Mouse (Mus musculus) forebrain, embryonic 10.5 days (tissue): ENCODE results near the gene Slc9a3r1. TPM values are rescaled to one million over a fixed set of nuclear protein-coding genes. Genes with fewer than 3 reads are reported as not detected.

Experiments
- DNase-seq: peaks from one replicate; pipeline ENCODE4 v3.0.0-alpha.2; 2017; ENCODE audit warnings: low spot score; ENCODE audit errors: extremely low spot score
- H3K27ac ChIP-seq: fragments of 300-500 bp; sonication (generic); 2 replicates; pipeline ENCODE4 v1.5.1; 2016; ENCODE audit warnings: mild to moderate bottlenecking
- H3K27me3 ChIP-seq: fragments of 300-500 bp; sonication (generic); 2 replicates; pipeline ENCODE4 v1.6.1; 2016; ENCODE audit warnings: mild to moderate bottlenecking; ENCODE audit not compliant: poor library complexity, severe bottlenecking
- H3K36me3 ChIP-seq: fragments of 300-500 bp; sonication (generic); replicated peaks from 2 replicates; pipeline ENCODE4 v1.6.1; 2016; ENCODE audit warnings: mild to moderate bottlenecking, moderate library complexity
- H3K4me1 ChIP-seq: fragments of 300-500 bp; sonication (generic); 2 replicates; pipeline ENCODE4 v1.6.1; 2016
- H3K4me3 ChIP-seq: fragments of 300-500 bp; sonication (generic); 2 replicates; pipeline ENCODE4 v1.5.1; 2016; ENCODE audit warnings: mild to moderate bottlenecking, moderate library complexity
- H3K9me3 ChIP-seq: fragments of 300-500 bp; sonication (generic); 2 replicates; pipeline ENCODE4 v1.6.1; 2016; ENCODE audit warnings: mild to moderate bottlenecking, moderate library complexity
- WGBS: fragments of 180-500 bp; shearing (Covaris S2); methylation state at CpG from one replicate; pipeline ENCODE4 v1.1.7; 2016; 5-methylcytosine and 5-hydroxymethylcytosine counted together
- polyA plus RNA-seq: library from polyadenylated mRNA; unstranded; fragments of >200 nt; fragmentation: Nextera tagmentation; extraction: Ambion mirVana; gene quantifications from 2 replicates; pipeline ENCODE4 v1.2.1, GENCODE M21; 2016

The Slc9a3r1 gene
- polyA plus RNA-seq, 1 experiment from 2014 or later: 38.1 TPM

DNA sequence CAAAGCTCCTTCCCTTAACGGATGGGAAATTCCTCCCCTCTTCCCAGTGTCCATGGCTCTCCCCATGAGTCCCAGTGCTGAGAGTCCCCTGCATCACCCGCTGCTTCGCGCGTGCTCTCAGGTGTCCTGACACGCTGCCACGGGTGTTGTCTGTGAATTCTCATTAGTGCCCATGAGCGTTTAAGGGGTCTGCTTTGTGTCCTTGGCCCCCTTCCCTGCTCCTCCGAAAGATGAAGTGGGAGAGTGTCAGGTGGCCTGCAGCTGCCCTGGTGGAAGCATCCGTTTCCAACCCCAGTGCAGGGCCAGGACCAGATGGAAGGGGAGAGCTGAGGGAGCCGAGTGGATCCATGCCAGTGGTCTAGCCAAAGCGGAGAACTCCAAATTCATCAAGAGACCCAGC, 45.0 kb downstream of the Slc9a3r1 start:
- Histone ChIP-seq H3K9me3 (no peaks in the 10 kb centered on the region), H3K4me3 (no peak overlapping the region), H3K27me3 (no peaks in the 10 kb centered on the region), H3K36me3 (peaks cover 41% of the 10 kb centered on the region), H3K4me1 (peaks cover 24% of the 10 kb centered on the region), H3K27ac (no peak overlapping the region)
- WGBS: 89% methylated on average over 12 of the region's 12 CpGs
- no peak for DNase-seq

DNA sequence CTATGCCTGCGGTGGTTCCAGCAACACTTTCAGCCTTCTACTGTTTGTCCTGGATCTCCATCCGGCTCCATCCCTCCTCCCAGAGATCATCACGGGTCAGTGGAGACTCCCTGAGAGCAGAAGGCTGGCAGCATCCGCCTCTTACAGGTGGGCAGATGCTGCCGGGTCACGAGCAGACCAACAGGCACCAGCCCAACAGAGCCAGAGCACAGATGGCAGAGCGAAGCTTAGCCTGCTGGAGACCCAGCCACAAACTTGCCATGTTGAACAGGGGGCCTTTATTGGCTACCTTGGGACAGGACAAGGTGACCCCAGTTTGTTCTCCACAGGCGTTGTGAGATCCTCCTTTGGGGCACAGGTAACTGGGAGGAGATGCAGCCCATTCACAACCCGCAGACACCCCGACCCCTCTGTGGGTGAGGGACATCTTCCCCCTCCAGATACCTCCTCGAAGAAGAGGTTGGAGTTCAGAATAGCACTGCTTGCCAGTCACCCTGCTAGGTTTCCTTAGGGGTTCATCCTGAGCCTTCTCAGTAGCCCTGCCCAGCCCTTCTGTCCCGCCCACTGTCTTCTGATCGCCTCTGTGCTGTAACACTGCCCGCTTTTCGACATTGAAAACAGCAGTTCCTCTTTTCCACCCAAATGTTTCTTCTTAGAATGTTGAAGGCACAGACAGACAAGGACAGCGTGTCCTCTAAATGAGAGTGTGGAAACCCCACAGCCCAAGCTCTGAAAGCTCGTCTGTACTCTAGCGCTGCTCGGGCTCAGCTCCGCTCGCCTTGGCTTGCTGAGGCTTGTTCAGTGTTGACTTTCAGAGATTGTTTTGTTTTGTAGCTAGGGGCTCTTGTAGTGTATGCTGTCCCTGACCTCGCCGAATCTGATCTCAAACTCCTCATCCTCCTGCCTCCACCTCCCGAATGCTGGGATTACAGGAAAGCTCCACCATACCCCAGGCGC, 45.9 kb downstream of the Slc9a3r1 start:
- peaks cover 39% of the 10 kb centered on the region for H3K36me3 ChIP-seq
- peaks cover 30% of the 10 kb centered on the region for H3K4me1 ChIP-seq
- 0 out of 2 replicates have a peak, but pooled peaks cover 4% of the 10 kb centered on the region for H3K27me3 ChIP-seq
- no peak overlapping the region for H3K27ac ChIP-seq
- 81% methylated on average over 25 of the region's 25 CpGs for WGBS
- DNase-seq: no peak
- H3K9me3 ChIP-seq: no peaks in the 10 kb centered on the region
- H3K4me3 ChIP-seq: no peak overlapping the region

DNA sequence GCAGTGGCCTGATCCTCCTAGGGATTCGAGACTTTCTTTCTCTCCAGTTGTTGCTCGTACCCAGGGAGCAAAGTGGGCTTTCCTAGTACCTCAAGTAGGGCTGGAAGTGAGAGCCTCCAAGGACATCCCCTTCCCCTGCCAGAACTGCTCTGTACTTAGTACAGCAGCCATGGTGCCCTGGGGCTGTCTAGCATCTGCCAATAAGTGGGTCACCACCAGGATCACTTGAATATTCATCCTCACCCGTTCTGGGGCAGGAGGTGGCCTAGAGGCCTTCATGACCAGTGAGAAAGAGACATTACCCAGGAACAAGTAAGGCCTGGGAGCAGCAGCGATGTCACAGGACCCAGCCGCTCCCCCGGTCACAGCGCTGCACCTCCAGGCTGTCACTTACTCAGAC, 46.8 kb downstream of the Slc9a3r1 start:
- no peak overlapping the region for H3K27ac ChIP-seq
- 72% methylated on average over 7 of the region's 7 CpGs for WGBS
- 0 out of 2 replicates have a peak, but pooled peaks cover 4% of the 10 kb centered on the region for H3K27me3 ChIP-seq
- peaks cover 35% of the 10 kb centered on the region for H3K4me1 ChIP-seq
- no peak overlapping the region for H3K4me3 ChIP-seq
- peaks cover 36% of the 10 kb centered on the region for H3K36me3 ChIP-seq
- no peaks in the 10 kb centered on the region for H3K9me3 ChIP-seq
- DNase-seq: no peak

DNA sequence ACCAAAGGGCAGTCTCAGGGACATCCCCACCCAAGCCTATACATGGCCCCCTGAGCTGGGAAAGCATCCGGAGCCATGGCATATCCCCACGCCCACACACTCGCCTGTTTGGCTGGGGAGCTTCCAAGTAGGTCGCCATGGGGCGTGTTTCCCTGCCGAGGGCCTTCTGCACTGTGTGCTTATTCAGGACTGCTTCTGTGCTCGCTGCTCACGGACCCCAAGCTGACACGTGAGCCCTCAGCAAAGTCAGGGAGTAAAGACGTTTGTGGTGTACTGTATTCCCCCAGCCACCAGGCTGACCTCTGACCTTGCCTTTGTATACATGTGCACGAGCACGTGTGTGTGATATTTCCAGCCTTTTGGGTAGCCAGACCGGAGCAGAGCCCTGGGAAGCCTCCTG, 49.0 kb downstream of the Slc9a3r1 start:
- no peak overlapping the region for H3K4me3 ChIP-seq
- no peaks in the 10 kb centered on the region for H3K9me3 ChIP-seq
- peaks cover 15% of the 10 kb centered on the region for H3K36me3 ChIP-seq
- no peak overlapping the region for H3K27ac ChIP-seq
- DNase-seq: no peak
- peaks cover 40% of the 10 kb centered on the region for H3K4me1 ChIP-seq
- peaks cover 8% of the 10 kb centered on the region; the same call in 1 of the 2 replicates for H3K27me3 ChIP-seq
- 70% methylated on average over 13 of the region's 13 CpGs for WGBS

DNA sequence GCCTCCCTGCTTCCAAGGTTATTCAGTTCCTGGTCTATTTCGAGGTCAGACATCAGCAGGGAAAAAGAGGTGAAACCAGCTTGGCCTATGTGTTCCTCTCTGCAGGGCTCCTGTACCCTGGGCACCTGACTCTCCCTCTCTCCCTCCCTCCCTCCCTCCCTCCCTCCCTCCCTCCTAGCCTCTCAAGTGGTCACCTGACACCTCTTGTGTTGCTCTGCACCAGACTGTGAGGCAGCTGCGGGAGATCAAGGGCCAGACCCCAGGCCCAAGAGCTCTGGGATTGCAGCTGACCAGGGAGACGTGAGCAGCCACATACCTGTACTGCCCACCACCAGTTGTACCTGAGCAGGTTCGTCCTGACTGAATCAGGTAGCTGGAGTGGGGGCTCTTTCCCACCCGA, 52.0 kb downstream of the Slc9a3r1 start:
- WGBS: 35% methylated on average over 5 of the region's 5 CpGs
- Histone ChIP-seq H3K27me3 (peaks cover 11% of the 10 kb centered on the region; the same call in 1 of the 2 replicates), H3K27ac (no peak overlapping the region), H3K9me3 (no peaks in the 10 kb centered on the region), H3K4me3 (no peak overlapping the region), H3K4me1 (peaks cover 59% of the 10 kb centered on the region), H3K36me3 (no peaks in the 10 kb centered on the region)
- DNase-seq: no peak

DNA sequence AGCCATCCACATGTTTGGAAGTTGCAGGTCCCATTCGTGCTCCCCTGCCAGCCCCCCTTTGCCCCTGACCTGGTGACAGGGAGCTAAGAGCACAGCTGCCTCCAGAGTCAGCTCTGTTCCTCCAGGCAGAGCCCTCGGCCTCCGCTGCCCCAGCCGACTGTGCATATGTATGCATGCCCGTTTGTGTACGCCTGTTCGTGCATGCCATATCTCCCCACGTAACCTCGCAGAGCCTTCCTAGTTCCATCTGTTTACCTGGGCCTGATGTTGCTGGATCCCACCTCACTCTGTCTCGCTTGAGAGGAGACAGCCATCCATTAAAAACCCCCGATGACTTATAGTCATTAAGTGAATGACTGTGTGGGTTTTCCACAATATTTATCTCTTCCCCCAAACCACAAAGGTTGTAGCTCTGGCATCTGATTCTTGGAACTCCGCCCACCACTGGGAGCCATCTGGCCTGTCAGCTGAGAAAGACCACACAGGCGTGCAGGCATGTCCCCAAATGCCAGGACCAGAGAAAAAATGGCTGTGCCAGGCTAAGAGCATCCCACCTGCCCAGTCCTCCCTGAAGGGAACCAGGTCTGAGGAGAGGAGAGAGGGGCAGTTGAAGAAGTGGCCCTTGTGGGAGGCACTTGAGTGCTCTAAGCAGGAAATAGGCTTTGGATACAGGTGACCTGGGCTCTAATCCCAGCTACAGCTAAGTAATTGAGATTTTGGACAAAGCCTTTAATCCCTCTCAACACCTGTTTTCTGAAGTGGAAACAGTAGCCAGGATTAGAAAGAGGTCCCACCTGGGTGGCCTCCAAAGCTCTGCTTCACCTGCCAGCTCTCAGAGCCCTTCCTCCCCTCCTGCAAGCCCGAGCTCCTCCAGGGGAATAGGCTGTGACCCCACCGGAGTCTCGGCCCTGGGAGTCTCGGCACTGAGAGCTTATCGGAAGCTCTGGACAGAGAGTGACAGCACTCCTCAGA, 54.6 kb downstream of the Slc9a3r1 start:
- Histone ChIP-seq H3K27ac (0 out of 2 replicates have a peak overlapping the region, but pooled peaks have one; percentile 44), H3K9me3 (no peaks in the 10 kb centered on the region), H3K4me3 (no peak overlapping the region), H3K4me1 (peaks cover 54% of the 10 kb centered on the region), H3K27me3 (peaks cover 11% of the 10 kb centered on the region; the same call in 1 of the 2 replicates), H3K36me3 (no peaks in the 10 kb centered on the region)
- DNase-seq: no peak
- WGBS: 65% methylated on average over 18 of the region's 18 CpGs

DNA sequence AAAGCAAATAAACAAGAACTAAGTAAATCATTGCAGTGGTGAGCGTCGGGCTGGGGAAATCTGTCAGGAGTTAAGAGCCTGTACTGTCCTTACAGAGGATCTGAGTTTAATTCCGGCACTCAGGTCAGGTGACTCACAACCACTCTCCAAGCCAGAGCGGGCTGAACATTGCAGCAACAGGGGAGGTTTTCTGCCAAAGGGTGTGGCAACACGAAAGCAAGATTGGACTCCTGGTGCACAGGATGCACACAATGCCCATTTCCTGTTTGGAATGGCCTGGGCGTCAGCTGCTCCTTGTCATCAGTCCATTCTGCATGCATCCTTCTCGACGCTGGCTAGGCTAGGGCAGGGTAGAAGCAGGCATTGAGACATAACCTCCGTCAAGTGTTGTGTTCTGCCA, 56.1 kb downstream of the Slc9a3r1 start:
- H3K4me3 ChIP-seq: no peak overlapping the region
- H3K4me1 ChIP-seq: peaks cover 56% of the 10 kb centered on the region
- no peak overlapping the region for H3K27ac ChIP-seq
- no peaks in the 10 kb centered on the region for H3K36me3 ChIP-seq
- 79% methylated on average over 9 of the region's 9 CpGs for WGBS
- DNase-seq: no peak
- H3K9me3 ChIP-seq: no peaks in the 10 kb centered on the region
- H3K27me3 ChIP-seq: peaks cover 18% of the 10 kb centered on the region

DNA sequence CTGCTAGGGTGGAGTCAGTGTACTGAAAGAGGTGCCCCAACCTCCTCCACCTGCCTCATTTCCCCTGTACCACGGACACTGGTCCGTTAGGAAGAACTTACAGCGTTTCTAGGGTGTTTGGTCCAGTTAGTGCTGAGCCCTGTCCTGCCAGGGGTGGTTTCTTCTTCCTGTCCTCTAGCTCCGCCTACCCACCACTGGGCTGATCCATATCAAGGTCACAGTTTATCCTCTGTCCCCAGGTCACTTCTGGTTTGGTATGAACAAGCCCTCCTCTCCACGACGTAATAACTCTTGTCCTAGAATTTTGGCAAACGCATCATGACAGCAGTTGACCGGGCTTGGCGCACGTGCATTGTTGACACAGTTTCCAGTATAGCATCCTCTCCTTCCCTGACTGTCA, 56.5 kb downstream of the Slc9a3r1 start:
- no peak overlapping the region for H3K4me3 ChIP-seq
- peaks cover 18% of the 10 kb centered on the region for H3K27me3 ChIP-seq
- H3K27ac ChIP-seq: no peak overlapping the region
- H3K4me1 ChIP-seq: peaks cover 58% of the 10 kb centered on the region
- no peaks in the 10 kb centered on the region for H3K9me3 ChIP-seq
- DNase-seq: no peak
- no peaks in the 10 kb centered on the region for H3K36me3 ChIP-seq
- 92% methylated on average over 10 of the region's 10 CpGs for WGBS

DNA sequence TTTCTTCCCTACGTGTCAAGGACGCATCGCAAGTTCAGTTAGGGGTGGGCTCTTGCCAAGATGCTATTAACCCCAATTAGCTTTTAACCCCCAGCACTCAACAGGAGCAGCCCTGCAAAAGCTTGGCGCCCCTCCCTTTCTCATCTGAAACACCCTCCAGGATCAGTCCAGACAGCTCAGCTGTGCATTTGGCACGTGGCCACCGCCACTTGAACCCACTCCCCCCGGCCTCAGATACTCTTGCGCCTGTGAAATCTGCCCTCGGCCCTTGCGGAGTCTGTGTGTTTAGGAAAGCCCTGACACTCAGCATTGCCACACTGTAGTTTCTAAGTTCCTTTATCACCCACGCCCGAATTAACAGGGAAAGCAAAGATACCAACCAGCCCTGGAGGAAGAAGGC, 58.9 kb downstream of the Slc9a3r1 start:
- Histone ChIP-seq H3K27ac (no peak overlapping the region), H3K4me1 (peaks cover 75% of the 10 kb centered on the region), H3K36me3 (no peaks in the 10 kb centered on the region), H3K9me3 (no peaks in the 10 kb centered on the region), H3K27me3 (peaks cover 21% of the 10 kb centered on the region), H3K4me3 (no peak overlapping the region)
- 83% methylated on average over 12 of the region's 12 CpGs for WGBS
- no peak for DNase-seq

DNA sequence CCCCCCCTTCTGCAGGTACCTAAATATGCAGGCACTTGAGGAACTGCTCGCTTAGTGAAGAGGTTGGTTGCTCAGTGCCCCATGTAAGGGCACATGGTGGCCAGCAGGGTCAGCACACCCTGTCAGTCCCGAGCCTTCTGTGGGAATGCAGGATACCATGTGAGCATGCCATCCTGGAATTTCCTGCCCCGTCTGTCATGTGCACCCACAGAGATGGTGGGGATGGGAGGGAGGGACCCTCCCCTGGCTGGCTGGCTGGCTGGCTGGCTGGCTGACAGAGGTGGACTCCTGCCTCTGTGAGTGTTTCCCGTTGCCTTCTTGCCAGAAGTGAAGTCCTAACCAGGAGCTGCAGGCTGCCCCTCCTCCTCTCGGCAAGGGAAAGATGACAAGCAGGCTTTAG, 59.4 kb downstream of the Slc9a3r1 start:
- no peak for DNase-seq
- H3K36me3 ChIP-seq: no peaks in the 10 kb centered on the region
- H3K4me3 ChIP-seq: no peak overlapping the region
- peaks cover 75% of the 10 kb centered on the region for H3K4me1 ChIP-seq
- peaks cover 20% of the 10 kb centered on the region; the same call in 1 of the 2 replicates for H3K27me3 ChIP-seq
- no peaks in the 10 kb centered on the region for H3K9me3 ChIP-seq
- H3K27ac ChIP-seq: no peak overlapping the region
- 52% methylated on average over 5 of the region's 5 CpGs for WGBS

DNA sequence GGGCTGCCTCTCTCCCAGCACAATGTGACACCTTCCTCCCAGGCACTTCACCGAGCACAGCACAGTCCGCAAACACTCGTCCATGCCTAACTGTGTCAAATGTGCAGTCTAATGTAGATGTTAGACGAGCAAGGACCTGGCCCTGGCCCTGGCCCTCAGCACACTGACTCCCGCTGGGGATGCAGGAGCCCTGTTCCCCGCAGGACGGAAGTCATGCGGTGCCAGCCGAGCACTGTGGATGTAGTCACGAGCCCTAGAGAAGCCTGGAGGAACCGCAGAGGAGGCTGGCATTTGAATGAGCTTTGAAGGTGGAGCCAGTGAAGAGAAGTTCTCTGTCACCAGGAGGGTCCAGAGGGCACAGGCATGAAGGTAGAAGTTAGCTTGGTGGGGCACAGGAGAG, 60.3 kb downstream of the Slc9a3r1 start:
- H3K36me3 ChIP-seq: no peaks in the 10 kb centered on the region
- peaks cover 25% of the 10 kb centered on the region for H3K27me3 ChIP-seq
- 77% methylated on average over 11 of the region's 11 CpGs for WGBS
- H3K27ac ChIP-seq: 0 out of 2 replicates have a peak overlapping the region, but pooled peaks have one; percentile 1
- DNase-seq: no peak
- H3K4me3 ChIP-seq: no peak overlapping the region
- H3K9me3 ChIP-seq: no peaks in the 10 kb centered on the region
- H3K4me1 ChIP-seq: peaks cover 75% of the 10 kb centered on the region

DNA sequence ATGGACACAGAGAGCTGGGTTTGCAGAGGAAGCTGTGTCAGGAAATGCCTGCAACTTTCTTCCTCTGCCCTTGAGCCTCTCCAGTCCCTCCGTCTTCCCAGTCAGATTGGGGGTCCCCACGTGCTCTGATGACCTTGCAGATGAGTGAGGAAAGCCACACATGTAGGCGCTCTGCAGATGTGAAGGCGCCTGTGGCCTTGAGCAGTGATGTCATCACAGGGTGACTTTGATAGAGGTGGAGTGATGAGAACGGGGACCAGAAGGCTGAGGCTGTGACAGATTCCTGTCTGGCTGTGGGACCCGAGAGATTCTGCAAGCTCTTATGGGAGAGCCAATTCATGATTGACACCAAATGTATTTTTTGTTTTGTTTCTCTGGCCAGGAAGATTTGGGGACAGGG, 60.7 kb downstream of the Slc9a3r1 start:
- WGBS: 86% methylated on average over 6 of the region's 6 CpGs
- H3K9me3 ChIP-seq: no peaks in the 10 kb centered on the region
- H3K4me1 ChIP-seq: peaks cover 75% of the 10 kb centered on the region
- DNase-seq: no peak
- H3K36me3 ChIP-seq: no peaks in the 10 kb centered on the region
- no peak overlapping the region for H3K4me3 ChIP-seq
- peaks cover 29% of the 10 kb centered on the region for H3K27me3 ChIP-seq
- no peak overlapping the region for H3K27ac ChIP-seq
